Mouse (Mus musculus): ENCODE results near the gene Clasp1. TPM values are rescaled to one million over a fixed set of nuclear protein-coding genes. Genes with fewer than 3 reads are reported as not detected.

Clasp1 gene
- polyA plus RNA-seq, 1 experiment from 2014 or later: 136 TPM

DNA sequence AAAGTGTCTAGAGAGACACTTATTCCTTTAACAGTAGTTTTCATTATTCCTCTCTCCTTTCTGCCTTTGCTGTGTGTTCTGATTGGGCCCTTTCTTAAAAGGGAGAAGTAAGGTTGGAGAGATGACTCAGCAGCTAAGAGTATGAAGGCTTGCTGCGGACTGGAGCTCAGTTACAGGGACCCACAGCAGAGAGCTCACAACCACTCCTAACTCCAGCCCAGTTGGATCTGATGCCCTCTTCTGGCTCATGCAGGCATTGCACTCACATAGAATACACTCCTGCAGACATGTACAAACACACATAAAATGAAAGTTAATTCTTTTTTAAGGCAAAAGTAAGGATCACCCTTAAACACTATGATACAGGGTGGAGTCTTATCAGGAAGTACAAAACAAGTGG is 140.4 kb downstream of the Clasp1 start:
- no peak overlapping the region for H3K27ac ChIP-seq
- no peaks in the 10 kb centered on the region for H3K4me1 ChIP-seq
- H3K9me3 ChIP-seq (replicated peaks): no peaks in the 10 kb centered on the region
- peaks cover 78% of the 10 kb centered on the region for H3K36me3 ChIP-seq
- no peak overlapping the region for H3K4me2 ChIP-seq (replicated peaks)
- H3K4me3 ChIP-seq: no peak overlapping the region
- H3K27me3 ChIP-seq: no peaks in the 10 kb centered on the region
- H3K9ac ChIP-seq: no peak overlapping the region
- 100% methylated on average over 1 of the region's 1 CpGs for WGBS
- no peak for ATAC-seq (ENCODE audit: low FRiP score)

DNA sequence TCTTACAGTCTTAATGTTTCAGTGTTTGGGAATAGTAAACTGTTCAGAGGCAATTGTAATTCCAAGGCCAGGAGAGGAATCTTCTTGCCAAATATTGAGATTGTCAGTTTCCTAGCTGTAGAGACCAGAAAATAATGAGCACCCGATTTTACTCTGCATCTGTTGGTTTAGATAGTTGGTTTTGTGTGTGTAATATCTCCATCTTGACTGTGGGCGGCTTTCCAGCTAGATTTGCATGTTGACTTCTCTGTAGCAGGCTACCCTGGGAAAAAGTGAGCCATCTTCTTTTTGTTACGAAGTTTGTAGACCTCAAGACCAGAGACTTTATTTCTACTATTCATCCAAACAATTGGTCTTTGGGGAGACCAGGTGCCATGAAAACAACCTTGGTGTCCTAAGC is 142.4 kb downstream of the Clasp1 start:
- no peaks in the 10 kb centered on the region for H3K9me3 ChIP-seq (replicated peaks)
- no peak overlapping the region for H3K27ac ChIP-seq
- H3K36me3 ChIP-seq: peaks cover 85% of the 10 kb centered on the region
- H3K9ac ChIP-seq: no peak overlapping the region
- H3K4me2 ChIP-seq (replicated peaks): no peak overlapping the region
- H3K4me3 ChIP-seq: no peak overlapping the region
- no peaks in the 10 kb centered on the region for H3K4me1 ChIP-seq
- H3K27me3 ChIP-seq: no peaks in the 10 kb centered on the region
- no peak for ATAC-seq (ENCODE audit: low FRiP score)
- 95% methylated on average over 3 of the region's 3 CpGs for WGBS

DNA sequence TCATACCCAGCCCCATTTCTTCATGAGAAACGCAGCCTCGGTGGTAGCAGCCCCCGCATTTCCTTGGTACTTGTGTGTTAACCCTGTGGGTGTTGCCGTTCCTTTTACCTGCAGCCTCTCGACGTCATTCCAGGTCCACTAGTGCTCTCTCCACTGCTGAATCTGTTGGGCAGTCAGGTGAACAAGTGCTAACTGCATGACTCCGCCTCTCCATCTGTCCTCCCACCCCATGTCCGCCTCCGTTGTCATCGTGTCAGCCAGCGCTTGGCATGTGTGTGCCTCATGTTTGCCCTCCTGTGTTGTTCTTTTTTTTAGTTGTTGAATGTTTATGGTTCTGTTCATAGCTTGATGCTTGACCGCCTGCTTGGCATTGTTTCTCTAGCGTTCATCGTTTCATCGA is 147.2 kb downstream of the Clasp1 start:
- Histone ChIP-seq H3K4me1 (no peaks in the 10 kb centered on the region), H3K9ac (no peak overlapping the region), H3K27ac (no peak overlapping the region), H3K4me3 (no peak overlapping the region), H3K36me3 (peaks cover 71% of the 10 kb centered on the region), H3K4me2 (replicated peaks) (no peak overlapping the region), H3K27me3 (no peaks in the 10 kb centered on the region), H3K9me3 (replicated peaks) (no peaks in the 10 kb centered on the region)
- WGBS: 93% methylated on average over 15 of the region's 15 CpGs
- ATAC-seq (ENCODE audit: low FRiP score): no peak

DNA sequence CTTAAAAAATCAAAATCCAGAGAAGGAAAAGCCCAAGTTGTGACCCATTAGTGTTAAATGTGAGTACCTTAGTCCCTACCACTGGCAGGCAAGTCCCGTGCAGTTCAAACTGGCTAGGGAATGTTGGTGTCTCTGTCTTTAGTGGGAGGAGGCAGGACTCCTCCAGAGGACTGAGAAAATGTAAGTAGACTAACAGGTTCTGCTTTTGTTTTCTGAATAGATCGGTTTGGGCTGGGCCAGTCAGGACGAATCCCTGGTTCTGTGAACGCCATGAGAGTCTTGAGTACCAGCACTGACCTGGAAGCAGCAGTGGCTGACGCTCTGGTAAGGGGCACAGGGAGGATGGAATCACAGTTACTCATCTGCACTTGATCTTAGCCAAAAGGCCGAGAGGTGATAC is 150.2 kb downstream of the Clasp1 start:
- Histone ChIP-seq H3K9me3 (replicated peaks) (no peaks in the 10 kb centered on the region), H3K27ac (no peak overlapping the region), H3K4me2 (replicated peaks) (no peak overlapping the region), H3K4me3 (no peak overlapping the region), H3K9ac (no peak overlapping the region), H3K36me3 (peaks cover 74% of the 10 kb centered on the region), H3K4me1 (no peaks in the 10 kb centered on the region), H3K27me3 (no peaks in the 10 kb centered on the region)
- no peak for ATAC-seq (ENCODE audit: low FRiP score)
- WGBS: 88% methylated on average over 6 of the region's 6 CpGs

DNA sequence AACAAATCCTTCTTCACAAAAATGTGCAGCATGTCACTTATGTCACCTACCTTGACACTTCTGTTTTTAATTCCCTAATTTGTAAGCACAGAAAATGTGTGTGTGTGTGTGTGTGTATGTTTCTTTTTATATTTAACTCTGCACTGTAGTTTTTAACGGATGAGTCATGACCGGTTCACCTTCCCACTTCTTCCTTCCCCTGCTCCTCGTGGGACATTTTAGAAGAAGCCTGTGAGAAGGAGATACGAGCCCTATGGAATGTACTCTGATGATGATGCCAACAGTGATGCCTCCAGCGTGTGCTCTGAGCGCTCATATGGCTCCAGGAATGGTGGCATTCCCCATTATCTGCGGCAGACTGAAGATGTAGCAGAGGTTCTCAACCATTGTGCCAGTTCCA is 154.0 kb downstream of the Clasp1 start:
- Histone ChIP-seq H3K27ac (no peak overlapping the region), H3K4me3 (no peak overlapping the region), H3K27me3 (no peaks in the 10 kb centered on the region), H3K36me3 (peaks cover 80% of the 10 kb centered on the region), H3K9ac (no peak overlapping the region), H3K4me2 (replicated peaks) (no peak overlapping the region), H3K4me1 (no peaks in the 10 kb centered on the region), H3K9me3 (replicated peaks) (no peaks in the 10 kb centered on the region)
- WGBS: 97% methylated on average over 7 of the region's 7 CpGs
- no peak for ATAC-seq (ENCODE audit: low FRiP score)

DNA sequence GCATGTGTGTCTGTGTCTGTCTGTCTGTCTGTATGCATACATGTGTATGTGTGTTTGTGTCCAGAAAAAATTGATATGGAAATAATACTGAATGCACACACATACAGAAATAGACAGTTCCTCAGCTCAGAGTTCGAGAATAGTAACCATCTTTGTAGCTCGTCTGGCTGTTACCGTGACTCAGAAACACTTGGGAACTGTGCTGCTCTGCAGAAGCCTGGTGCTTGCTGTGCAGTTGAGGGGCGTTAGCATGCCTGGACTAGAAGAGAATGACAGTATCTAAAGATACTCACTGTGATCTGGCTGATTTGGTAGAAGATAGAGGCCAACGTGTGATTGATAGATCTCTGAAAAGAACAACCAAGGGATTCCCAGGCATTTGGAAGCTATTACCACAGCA is 159.9 kb downstream of the Clasp1 start:
- no peak for ATAC-seq (ENCODE audit: low FRiP score)
- H3K27ac ChIP-seq: no peak overlapping the region
- no peak overlapping the region for H3K4me2 ChIP-seq (replicated peaks)
- no peaks in the 10 kb centered on the region for H3K9me3 ChIP-seq (replicated peaks)
- no peaks in the 10 kb centered on the region for H3K4me1 ChIP-seq
- H3K36me3 ChIP-seq: peaks cover 87% of the 10 kb centered on the region
- H3K4me3 ChIP-seq: no peak overlapping the region
- H3K27me3 ChIP-seq: no peaks in the 10 kb centered on the region
- no peak overlapping the region for H3K9ac ChIP-seq
- 90% methylated on average over 5 of the region's 5 CpGs for WGBS

DNA sequence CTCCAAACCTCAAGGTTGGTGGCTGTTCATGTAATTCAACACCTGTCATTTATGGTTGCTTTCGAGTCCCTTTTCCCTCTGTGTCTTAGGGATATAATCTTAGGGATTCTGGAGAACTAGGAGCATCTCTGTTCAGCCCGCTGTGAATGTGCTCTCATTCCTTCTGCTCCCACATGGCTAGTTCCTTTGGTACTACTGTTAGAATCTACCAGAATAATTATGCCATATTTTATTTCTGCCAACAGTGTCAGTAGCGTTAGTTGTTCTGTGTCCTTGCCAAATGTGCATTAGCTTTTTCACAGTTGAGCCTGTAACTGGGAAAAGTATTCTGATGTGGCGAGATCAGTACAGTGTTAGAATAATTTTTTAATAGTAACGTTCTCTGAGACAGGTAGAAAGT is 162.3 kb downstream of the Clasp1 start:
- H3K27me3 ChIP-seq: no peaks in the 10 kb centered on the region
- peaks cover 91% of the 10 kb centered on the region for H3K36me3 ChIP-seq
- H3K4me2 ChIP-seq (replicated peaks): no peak overlapping the region
- H3K4me3 ChIP-seq: no peak overlapping the region
- no peaks in the 10 kb centered on the region for H3K4me1 ChIP-seq
- ATAC-seq (ENCODE audit: low FRiP score): no peak
- 95% methylated on average over 5 of the region's 5 CpGs for WGBS
- no peak overlapping the region for H3K27ac ChIP-seq
- H3K9ac ChIP-seq: no peak overlapping the region
- H3K9me3 ChIP-seq (replicated peaks): no peaks in the 10 kb centered on the region

DNA sequence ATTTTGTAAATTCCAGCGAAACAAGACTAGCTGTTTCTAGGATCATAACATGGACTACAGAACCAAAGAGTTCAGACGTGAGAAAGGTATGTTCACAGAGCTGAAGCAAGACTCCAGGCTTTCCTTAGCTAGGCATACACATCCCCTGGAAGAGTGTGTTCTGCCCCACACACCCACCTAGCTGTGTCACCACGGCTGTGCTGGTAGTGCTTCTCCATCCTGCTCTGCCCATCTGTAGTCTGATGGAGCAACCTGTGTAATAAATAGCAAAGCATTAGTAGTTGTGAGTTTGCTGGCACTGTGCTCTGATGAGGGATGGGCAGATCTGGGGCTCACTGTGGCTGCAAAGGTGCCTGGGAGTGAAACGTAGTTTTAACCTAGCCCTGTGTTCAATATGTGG is 163.2 kb downstream of the Clasp1 start:
- Histone ChIP-seq H3K4me2 (replicated peaks) (no peak overlapping the region), H3K9ac (no peak overlapping the region), H3K4me1 (no peaks in the 10 kb centered on the region), H3K36me3 (peaks cover 91% of the 10 kb centered on the region), H3K9me3 (replicated peaks) (no peaks in the 10 kb centered on the region), H3K4me3 (no peak overlapping the region), H3K27me3 (no peaks in the 10 kb centered on the region), H3K27ac (no peak overlapping the region)
- no peak for ATAC-seq (ENCODE audit: low FRiP score)
- 96% methylated on average over 4 of the region's 4 CpGs for WGBS

DNA sequence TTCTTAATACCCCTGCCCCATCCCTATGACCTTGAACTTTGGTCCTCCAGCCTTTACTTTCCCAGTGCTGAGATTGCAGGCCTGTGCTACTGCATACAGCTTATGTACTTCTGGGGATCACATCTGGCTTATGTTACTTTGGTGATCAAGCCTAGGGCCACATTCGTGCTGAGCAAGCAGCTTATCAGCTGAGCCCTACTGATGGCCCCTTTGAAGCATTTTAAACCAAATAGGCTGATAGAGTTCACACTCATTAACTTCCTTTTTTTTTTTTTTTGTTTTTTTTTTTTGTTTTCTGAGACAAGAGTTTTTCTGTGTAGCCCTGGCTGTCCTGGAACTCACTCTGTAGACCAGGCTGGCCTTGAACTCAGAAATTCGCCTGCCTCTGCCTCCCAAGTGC is 164.2 kb downstream of the Clasp1 start:
- H3K4me3 ChIP-seq: no peak overlapping the region
- H3K4me2 ChIP-seq (replicated peaks): no peak overlapping the region
- no peak overlapping the region for H3K9ac ChIP-seq
- no peak for ATAC-seq (ENCODE audit: low FRiP score)
- H3K27me3 ChIP-seq: no peaks in the 10 kb centered on the region
- 88% methylated on average over 2 of the region's 2 CpGs for WGBS
- no peaks in the 10 kb centered on the region for H3K9me3 ChIP-seq (replicated peaks)
- H3K36me3 ChIP-seq: peaks cover 90% of the 10 kb centered on the region
- H3K27ac ChIP-seq: no peak overlapping the region
- H3K4me1 ChIP-seq: no peaks in the 10 kb centered on the region

DNA sequence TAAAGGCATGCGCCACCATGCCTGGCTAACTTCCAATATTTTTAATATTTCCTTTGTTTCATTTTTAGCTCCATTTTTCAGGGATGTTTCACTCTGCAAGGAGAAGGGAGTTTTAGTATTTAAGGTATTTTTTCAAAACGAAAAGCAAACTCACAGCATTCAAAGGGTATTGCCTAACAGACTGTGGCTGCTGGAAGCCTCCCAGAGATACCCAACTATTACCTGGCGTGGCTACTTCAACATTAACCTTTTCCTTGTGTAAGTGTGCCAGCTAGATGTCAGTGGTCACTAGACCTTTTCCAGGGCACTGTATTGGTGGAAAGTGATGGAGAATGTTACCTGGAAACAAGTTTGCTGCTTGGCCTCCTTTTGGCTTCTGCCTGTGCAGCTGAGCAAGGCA is 164.6 kb downstream of the Clasp1 start:
- Histone ChIP-seq H3K9me3 (replicated peaks) (no peaks in the 10 kb centered on the region), H3K9ac (no peak overlapping the region), H3K4me3 (no peak overlapping the region), H3K4me2 (replicated peaks) (no peak overlapping the region), H3K27me3 (no peaks in the 10 kb centered on the region), H3K4me1 (no peaks in the 10 kb centered on the region), H3K36me3 (peaks cover 90% of the 10 kb centered on the region), H3K27ac (no peak overlapping the region)
- no peak for ATAC-seq (ENCODE audit: low FRiP score)
- WGBS: 94% methylated on average over 3 of the region's 3 CpGs

DNA sequence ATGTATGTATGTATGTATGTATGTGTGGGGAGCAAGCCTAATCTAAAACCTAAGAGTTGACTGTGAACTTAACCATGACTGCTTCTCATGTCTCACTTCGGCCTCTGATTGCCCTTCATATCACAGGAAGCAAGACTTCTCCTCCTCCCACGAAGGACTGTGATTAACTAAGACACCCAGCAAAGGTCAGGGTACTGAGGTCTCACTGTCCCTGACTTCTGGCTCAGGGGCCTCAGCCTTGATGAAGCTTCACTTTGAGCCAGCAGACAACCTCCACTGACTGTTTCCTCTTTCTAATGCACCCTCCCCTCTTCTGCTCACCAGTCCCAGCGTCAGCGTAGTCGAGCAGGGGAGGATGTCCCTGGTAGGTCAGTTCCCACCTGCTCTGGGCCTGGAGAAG is 166.1 kb downstream of the Clasp1 start:
- Histone ChIP-seq H3K4me2 (replicated peaks) (no peak overlapping the region), H3K9ac (no peak overlapping the region), H3K9me3 (replicated peaks) (no peaks in the 10 kb centered on the region), H3K4me3 (no peak overlapping the region), H3K4me1 (no peaks in the 10 kb centered on the region), H3K27me3 (no peaks in the 10 kb centered on the region), H3K36me3 (peaks cover 79% of the 10 kb centered on the region), H3K27ac (no peak overlapping the region)
- WGBS: 89% methylated on average over 5 of the region's 5 CpGs
- no peak for ATAC-seq (ENCODE audit: low FRiP score)

DNA sequence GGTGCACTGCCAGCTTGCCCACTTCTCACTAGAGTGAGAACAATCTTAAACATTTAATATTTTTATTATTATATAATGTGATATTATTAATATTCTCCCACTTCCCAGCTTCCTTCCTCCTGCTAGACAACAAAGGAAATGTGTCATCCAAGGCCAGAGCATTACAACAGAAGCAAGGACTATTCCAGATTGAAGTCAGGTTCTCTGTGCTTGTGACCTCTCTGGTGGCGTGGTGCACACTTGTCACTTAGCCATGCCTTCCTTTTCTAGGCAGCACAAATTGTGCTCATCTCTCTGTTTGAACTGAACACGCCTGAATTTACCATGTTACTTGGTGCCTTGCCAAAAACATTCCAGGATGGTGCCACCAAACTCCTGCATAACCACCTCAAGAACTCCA is 170.9 kb downstream of the Clasp1 start:
- H3K27me3 ChIP-seq: no peaks in the 10 kb centered on the region
- no peak overlapping the region for H3K27ac ChIP-seq
- no peak overlapping the region for H3K9ac ChIP-seq
- H3K4me2 ChIP-seq (replicated peaks): no peak overlapping the region
- H3K4me1 ChIP-seq: no peaks in the 10 kb centered on the region
- no peaks in the 10 kb centered on the region for H3K9me3 ChIP-seq (replicated peaks)
- no peak for ATAC-seq (ENCODE audit: low FRiP score)
- WGBS: 94% methylated on average over 2 of the region's 2 CpGs
- peaks cover 80% of the 10 kb centered on the region for H3K36me3 ChIP-seq
- H3K4me3 ChIP-seq: no peak overlapping the region

DNA sequence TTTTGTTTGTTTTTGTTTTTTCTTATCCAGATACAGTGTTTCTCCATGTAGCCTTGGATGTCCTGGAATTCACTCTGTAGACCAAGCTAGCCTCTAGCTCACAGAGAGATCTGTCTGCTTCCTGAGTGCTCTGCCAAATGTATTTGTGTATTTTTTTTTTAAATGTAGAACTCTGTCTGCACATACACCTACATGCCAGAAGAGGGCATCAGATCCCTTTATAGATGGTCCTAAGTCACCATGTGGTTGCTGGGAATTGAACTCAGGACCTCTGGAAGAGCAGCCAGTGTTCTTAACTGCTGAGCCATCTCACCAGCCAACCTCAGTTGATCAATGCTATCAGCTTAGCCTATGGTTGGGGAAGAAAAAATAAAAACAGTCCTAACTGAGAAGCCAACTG is 175.7 kb downstream of the Clasp1 start:
- H3K36me3 ChIP-seq: peaks cover 87% of the 10 kb centered on the region

DNA sequence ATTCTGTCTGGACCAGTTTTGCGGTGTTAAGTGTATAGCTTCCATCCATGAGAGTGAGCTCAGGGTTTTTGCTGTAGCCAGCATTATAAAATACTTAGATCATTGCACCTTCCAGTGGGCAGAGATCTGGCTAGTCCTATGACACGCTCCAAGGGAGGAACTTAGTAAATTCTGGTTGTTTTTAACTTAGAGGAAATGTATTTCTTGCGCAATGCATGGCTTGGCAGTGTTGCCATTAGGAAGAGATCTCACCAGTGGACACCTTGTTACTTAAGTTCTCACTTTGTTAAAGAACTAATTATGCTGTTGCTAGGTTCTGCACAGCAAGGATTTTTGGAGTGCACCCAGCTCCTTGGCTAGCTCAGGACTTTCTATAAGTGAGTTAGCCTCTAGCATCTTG is 178.8 kb downstream of the Clasp1 start:
- H3K9me3 ChIP-seq (replicated peaks): no peaks in the 10 kb centered on the region
- H3K4me3 ChIP-seq: no peak overlapping the region
- ATAC-seq (ENCODE audit: low FRiP score): no peak
- H3K9ac ChIP-seq: no peak overlapping the region
- H3K27me3 ChIP-seq: no peaks in the 10 kb centered on the region
- no peaks in the 10 kb centered on the region for H3K4me1 ChIP-seq
- no peak overlapping the region for H3K27ac ChIP-seq
- no peak overlapping the region for H3K4me2 ChIP-seq (replicated peaks)
- peaks cover 81% of the 10 kb centered on the region for H3K36me3 ChIP-seq
- 97% methylated on average over 3 of the region's 3 CpGs for WGBS

More for the DNA sequence above, 175.7 kb downstream of the Clasp1 start:
- no peak overlapping the region for H3K27ac ChIP-seq
- no peak overlapping the region for H3K4me2 ChIP-seq (replicated peaks)
- H3K27me3 ChIP-seq: no peaks in the 10 kb centered on the region
- H3K9ac ChIP-seq: no peak overlapping the region
- no peaks in the 10 kb centered on the region for H3K9me3 ChIP-seq (replicated peaks)
- H3K4me1 ChIP-seq: no peaks in the 10 kb centered on the region
- no peak for ATAC-seq (ENCODE audit: low FRiP score)
- no peak overlapping the region for H3K4me3 ChIP-seq
